Mouse (Mus musculus) hindbrain, embryonic 15.5 days (tissue): Measurements from ENCODE around the gene Rapgef2. TPM values are rescaled to one million over a fixed set of nuclear protein-coding genes. Genes with fewer than 3 reads are reported as not detected.

Source experiments
- ATAC-seq: fragments of 200-750 bp; cut with Nextera tagmentation; 2 replicates; pipeline ENCODE4 v1.8.0; 2017; ENCODE audit warnings: low read depth, moderate number of reproducible peaks, moderate TSS enrichment; ENCODE audit not compliant: low FRiP score
- H3K27ac ChIP-seq: fragments of 300-500 bp; sonication (generic); replicated peaks from 2 replicates; pipeline ENCODE4 v1.5.1; 2015; ENCODE audit warnings: mild to moderate bottlenecking, inconsistent platforms
- H3K27me3 ChIP-seq: fragments of 300-500 bp; sonication (generic); 2 replicates; pipeline ENCODE4 v1.6.1; 2015; ENCODE audit warnings: control low read depth, inconsistent platforms
- H3K36me3 ChIP-seq: fragments of 300-500 bp; sonication (generic); 2 replicates; pipeline ENCODE4 v1.6.1; 2015; ENCODE audit warnings: control low read depth, inconsistent platforms
- H3K4me1 ChIP-seq: fragments of 300-500 bp; sonication (generic); replicated peaks from 2 replicates; pipeline ENCODE4 v1.6.1; 2015; ENCODE audit warnings: control low read depth, inconsistent platforms
- H3K4me2 ChIP-seq: fragments of 300-500 bp; sonication (generic); 2 replicates; pipeline ENCODE4 v1.6.1; 2015; ENCODE audit warnings: moderate library complexity, mild to moderate bottlenecking, inconsistent platforms
- H3K4me3 ChIP-seq: fragments of 300-500 bp; sonication (generic); 2 replicates; pipeline ENCODE4 v1.5.1; 2015; ENCODE audit warnings: mild to moderate bottlenecking, inconsistent platforms
- H3K9ac ChIP-seq: fragments of 300-500 bp; sonication (generic); 2 replicates; pipeline ENCODE4 v1.6.1; 2015; ENCODE audit warnings: inconsistent platforms
- H3K9me3 ChIP-seq: fragments of 300-500 bp; sonication (generic); 2 replicates; pipeline ENCODE4 v1.6.1; 2016; ENCODE audit warnings: control low read depth, inconsistent platforms
- WGBS: fragments of 180-500 bp; shearing (Covaris S2); methylation state at CpG from one replicate; pipeline ENCODE4 v1.1.7; 2015; 5-methylcytosine and 5-hydroxymethylcytosine counted together
- polyA plus RNA-seq: library from polyadenylated mRNA; unstranded; fragments of >200 nt; fragmentation: Nextera tagmentation; extraction: Ambion mirVana; gene quantifications from 2 replicates; pipeline ENCODE4 v1.2.1, GENCODE M21; 2015

Gene Rapgef2
- polyA plus RNA-seq, 1 experiment from 2014 or later = 13.5 TPM

- H3K4me3 ChIP-seq = no peak overlapping the region
- no peaks in the 10 kb centered on the region for H3K27me3 ChIP-seq
- ATAC-seq = no peak
- no peak overlapping the region for H3K27ac ChIP-seq
- no peaks in the 10 kb centered on the region for H3K9me3 ChIP-seq
- WGBS = 88% methylated on average over 3 of the region's 3 CpGs
- H3K36me3 ChIP-seq = no peaks in the 10 kb centered on the region
- H3K9ac ChIP-seq = no peak overlapping the region
- no peaks in the 10 kb centered on the region for H3K4me1 ChIP-seq
- H3K4me2 ChIP-seq = no peak overlapping the region
These were observed 10.3 kb upstream of the Rapgef2 start for GRCm38 (mm10) chr3:79296586-79296985.

- Histone ChIP-seq H3K4me3 (no peak overlapping the region), H3K4me2 (no peak overlapping the region), H3K4me1 (no peaks in the 10 kb centered on the region), H3K27ac (no peak overlapping the region), H3K9me3 (no peaks in the 10 kb centered on the region), H3K27me3 (no peaks in the 10 kb centered on the region), H3K36me3 (no peaks in the 10 kb centered on the region), H3K9ac (no peak overlapping the region)
- WGBS = 63% methylated on average over 5 of the region's 5 CpGs
- ATAC-seq = no peak
These were observed 9.7 kb upstream of the Rapgef2 start for GRCm38 (mm10) chr3:79296049-79296448.

- 90% methylated on average over 3 of the region's 3 CpGs for WGBS
- Histone ChIP-seq H3K9ac (no peak overlapping the region), H3K27ac (no peak overlapping the region), H3K4me3 (no peak overlapping the region), H3K36me3 (no peaks in the 10 kb centered on the region), H3K27me3 (no peaks in the 10 kb centered on the region), H3K4me1 (no peaks in the 10 kb centered on the region), H3K9me3 (no peaks in the 10 kb centered on the region), H3K4me2 (no peak overlapping the region)
- ATAC-seq = no peak
These were observed 8.4 kb upstream of the Rapgef2 start for GRCm38 (mm10) chr3:79294701-79295100.

GRCm38 (mm10) chr3:79293023-79293422, 6.7 kb upstream of the Rapgef2 start:
- Histone ChIP-seq H3K9me3 (no peaks in the 10 kb centered on the region), H3K4me1 (peaks cover 2% of the 10 kb centered on the region; the same call in 1 of the 2 replicates), H3K4me3 (no peak overlapping the region), H3K27ac (no peak overlapping the region), H3K27me3 (no peaks in the 10 kb centered on the region), H3K4me2 (no peak overlapping the region), H3K9ac (no peak overlapping the region), H3K36me3 (no peaks in the 10 kb centered on the region)
- WGBS = 72% methylated on average over 4 of the region's 4 CpGs
- ATAC-seq = no peak

GRCm38 (mm10) chr3:79289050-79289449, 2.7 kb upstream of the Rapgef2 start:
- Histone ChIP-seq H3K36me3 (no peaks in the 10 kb centered on the region), H3K9me3 (no peaks in the 10 kb centered on the region), H3K4me1 (peaks cover 23% of the 10 kb centered on the region), H3K27me3 (no peaks in the 10 kb centered on the region), H3K4me2 (no peak overlapping the region), H3K9ac (no peak overlapping the region), H3K27ac (no peak overlapping the region), H3K4me3 (no peak overlapping the region)
- ATAC-seq = no peak
- 79% methylated on average over 3 of the region's 3 CpGs for WGBS

GRCm38 (mm10) chr3:79287699-79288458, 1.6 kb upstream of the Rapgef2 start:
- WGBS = 17% methylated on average over 17 of the region's 17 CpGs
- H3K27me3 ChIP-seq = no peaks in the 10 kb centered on the region
- H3K4me2 ChIP-seq = peak overlapping the region; percentile 89
- H3K4me3 ChIP-seq = peak overlapping the region; percentile 85
- no peak for ATAC-seq
- no peaks in the 10 kb centered on the region for H3K9me3 ChIP-seq
- peak overlapping the region; percentile 88 for H3K9ac ChIP-seq
- H3K36me3 ChIP-seq = no peaks in the 10 kb centered on the region
- H3K27ac ChIP-seq = peak overlapping the region; percentile 91
- peaks cover 35% of the 10 kb centered on the region for H3K4me1 ChIP-seq

GRCm38 (mm10) chr3:79287108-79287576, 825 bp upstream of the Rapgef2 start:
- under 1% methylated on average over 56 of the region's 60 CpGs for WGBS
- Histone ChIP-seq H3K9me3 (no peaks in the 10 kb centered on the region), H3K4me1 (peaks cover 42% of the 10 kb centered on the region), H3K36me3 (no peaks in the 10 kb centered on the region), H3K27ac (peak overlapping the region; percentile 91), H3K27me3 (no peaks in the 10 kb centered on the region), H3K9ac (peak overlapping the region; percentile 88), H3K4me3 (peak overlapping the region; percentile 85), H3K4me2 (peak overlapping the region; percentile 89)
- peak; percentile 98 for ATAC-seq

- 0 out of 2 replicates have a peak, but pooled peaks have one; percentile 4 for ATAC-seq
- Histone ChIP-seq H3K9ac (peak overlapping the region; percentile 88), H3K27ac (peak overlapping the region; percentile 91), H3K4me2 (peak overlapping the region; percentile 89), H3K4me1 (peaks cover 47% of the 10 kb centered on the region), H3K9me3 (no peaks in the 10 kb centered on the region), H3K4me3 (peak overlapping the region; percentile 85), H3K36me3 (no peaks in the 10 kb centered on the region), H3K27me3 (no peaks in the 10 kb centered on the region)
- WGBS = under 1% methylated on average over 10 of the region's 10 CpGs
These were observed 314 bp downstream of the Rapgef2 start for GRCm38 (mm10) chr3:79286031-79286375.

- H3K4me2 ChIP-seq = peak overlapping the region; percentile 89
- ATAC-seq = no peak
- WGBS = 31% methylated on average over 13 of the region's 13 CpGs
These were observed 1.1 kb downstream of the Rapgef2 start for GRCm38 (mm10) chr3:79285097-79285675.

GRCm38 (mm10) chr3:79283976-79284375, 2.3 kb downstream of the Rapgef2 start:
- 73% methylated on average over 3 of the region's 3 CpGs for WGBS
- Histone ChIP-seq H3K9ac (no peak overlapping the region), H3K4me1 (peaks cover 47% of the 10 kb centered on the region), H3K9me3 (no peaks in the 10 kb centered on the region), H3K27ac (no peak overlapping the region), H3K4me2 (peak overlapping the region; percentile 89), H3K27me3 (no peaks in the 10 kb centered on the region), H3K4me3 (no peak overlapping the region), H3K36me3 (no peaks in the 10 kb centered on the region)
- no peak for ATAC-seq

More at GRCm38 (mm10) chr3:79285097-79285675, 1.1 kb downstream of the Rapgef2 start:
- Histone ChIP-seq H3K27ac (no peak overlapping the region), H3K4me3 (peak overlapping the region; percentile 85), H3K4me1 (peaks cover 47% of the 10 kb centered on the region), H3K9ac (peak overlapping the region; percentile 88), H3K27me3 (no peaks in the 10 kb centered on the region), H3K36me3 (no peaks in the 10 kb centered on the region), H3K9me3 (no peaks in the 10 kb centered on the region)

- H3K4me2 ChIP-seq = no peak overlapping the region
- no peak overlapping the region for H3K27ac ChIP-seq
- no peaks in the 10 kb centered on the region for H3K36me3 ChIP-seq
- H3K9me3 ChIP-seq = no peaks in the 10 kb centered on the region
- no peak overlapping the region for H3K4me3 ChIP-seq
- H3K9ac ChIP-seq = no peak overlapping the region
- WGBS = 17% methylated on average over 2 of the region's 2 CpGs
- H3K27me3 ChIP-seq = no peaks in the 10 kb centered on the region
- ATAC-seq = no peak
- H3K4me1 ChIP-seq = peaks cover 46% of the 10 kb centered on the region
These were observed 3.3 kb downstream of the Rapgef2 start for GRCm38 (mm10) chr3:79283031-79283430.

- peaks cover 36% of the 10 kb centered on the region for H3K4me1 ChIP-seq
- 0 out of 2 replicates have a peak, but pooled peaks have one; percentile 14 for ATAC-seq
- no peak overlapping the region for H3K4me3 ChIP-seq
- no peaks in the 10 kb centered on the region for H3K27me3 ChIP-seq
- no peaks in the 10 kb centered on the region for H3K9me3 ChIP-seq
- no peaks in the 10 kb centered on the region for H3K36me3 ChIP-seq
- H3K9ac ChIP-seq = no peak overlapping the region
- WGBS = 55% methylated on average over 11 of the region's 11 CpGs
- H3K27ac ChIP-seq = no peak overlapping the region
- no peak overlapping the region for H3K4me2 ChIP-seq
These were observed 10.3 kb downstream of the Rapgef2 start for GRCm38 (mm10) chr3:79275856-79276645.
